Mouse (Mus musculus) CH12.LX (cell line): ENCODE data around the gene A730061H03Rik.
A peak's percentile ranks its signal among the peaks of the same experiment; 100 is the strongest.

Experiments used
- CHD2 ChIP-seq: IDR thresholded peaks from 2 replicates; pipeline ENCODE4 v1.6.1; 2011; ENCODE audit warnings: low read length, improper control_type of control experiment
- CTCF ChIP-seq, 2 experiments: IDR thresholded peaks in 1 of 2; conservative IDR thresholded peaks in 1 of 2; 2 replicates each; pipeline ENCODE4 v1.5.1; 2011 to 2012; ENCODE audit warnings: low read depth in 2 of 2, low read length in 2 of 2, improper control_type of control experiment in 1 of 2, inconsistent platforms in 1 of 2, mild to moderate bottlenecking in 1 of 2, moderate library complexity in 1 of 2
- EP300 ChIP-seq: IDR thresholded peaks from 2 replicates; pipeline ENCODE4 v1.6.1; 2011; ENCODE audit warnings: low read length, improper control_type of control experiment
- ETS1 ChIP-seq: conservative IDR thresholded peaks from 2 replicates; pipeline ENCODE4 v1.6.1; 2012; ENCODE audit warnings: low read depth, mild to moderate bottlenecking, inconsistent platforms, low read length, improper control_type of control experiment, moderate library complexity
- MXI1 ChIP-seq: IDR thresholded peaks from 2 replicates; pipeline ENCODE4 v1.6.1; 2011; ENCODE audit warnings: mild to moderate bottlenecking, low read depth, low read length, improper control_type of control experiment
- TCF12 ChIP-seq: IDR thresholded peaks from 2 replicates; pipeline ENCODE4 v1.6.1; 2014; ENCODE audit warnings: low read depth, mild to moderate bottlenecking, inconsistent platforms, low read length, improper control_type of control experiment
- ZMIZ1 ChIP-seq: IDR thresholded peaks from 2 replicates; pipeline ENCODE4 v1.6.1; 2012; ENCODE audit warnings: low read depth, mild to moderate bottlenecking, inconsistent platforms, low read length, improper control_type of control experiment

- TF ChIP-seq TCF12 (no peak), CTCF (conservative IDR thresholded peaks at IDR 0.05 in 1 of 2, IDR thresholded peaks at IDR 0.05 in 1 of 2; ENCODE audit: low read depth in 2 of 2, low read length in 2 of 2) (no peak), EP300 (no peak), ETS1 (no peak; the same call in 1 of the 2 replicates), MXI1 (no peak; the same call in 1 of the 2 replicates), ZMIZ1 (no peak), CHD2 (peak; percentile 54; the same call in 1 of the 2 replicates)
Observed at GRCm38 (mm10) chr14:55540787-55541321, 19.4 kb downstream of the A730061H03Rik start.
